Mouse (Mus musculus) right cerebral cortex, adult 18-20 months (tissue): ENCODE data around the gene Cyp2w1.

Experiments used
- DNase-seq: peaks from one replicate; pipeline ENCODE4 v3.0.0; 2022; ENCODE audit warnings: mixed read lengths

Gene Cyp2w1

DNA sequence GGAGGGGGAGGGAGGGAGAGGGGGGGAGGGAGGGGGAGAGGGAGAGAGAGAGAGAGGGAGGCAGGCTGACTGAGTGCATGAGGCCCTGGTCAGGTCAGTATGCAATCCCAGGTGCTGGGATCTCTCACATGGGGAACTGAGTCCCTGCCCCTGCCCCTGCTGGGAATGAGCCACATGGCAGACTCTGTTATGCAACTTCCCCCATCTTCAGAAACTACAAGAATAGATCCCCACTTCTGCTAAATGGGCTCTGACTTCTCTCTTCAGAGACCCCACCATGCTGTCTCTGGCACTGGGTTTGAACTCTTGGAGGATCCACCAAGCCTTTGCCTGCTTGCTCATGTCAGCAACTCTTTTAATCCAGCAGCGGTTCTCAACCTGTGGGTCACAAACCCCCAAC is 13.4 kb downstream of the Cyp2w1 start:
- no peak for DNase-seq

DNA sequence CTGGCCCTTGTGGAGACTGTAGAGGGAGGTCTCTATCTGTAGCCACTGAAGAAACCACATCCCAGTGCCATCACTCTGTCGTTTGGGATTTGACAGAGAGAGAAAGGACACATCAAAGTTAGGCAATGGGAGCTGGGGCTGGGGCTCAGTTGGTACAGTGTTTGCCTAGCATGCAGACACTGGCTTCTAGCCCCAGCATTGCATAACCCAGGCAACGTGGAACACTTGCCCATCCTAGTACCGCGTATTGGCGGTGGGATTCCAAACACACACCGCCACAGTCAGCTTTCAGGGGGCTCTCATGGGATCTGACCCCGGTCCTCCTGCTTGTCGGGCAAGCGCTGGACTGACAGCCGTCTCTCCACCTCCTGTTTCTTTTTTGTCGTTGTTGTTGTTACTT is 14.1 kb downstream of the Cyp2w1 start:
- no peak for DNase-seq

DNA sequence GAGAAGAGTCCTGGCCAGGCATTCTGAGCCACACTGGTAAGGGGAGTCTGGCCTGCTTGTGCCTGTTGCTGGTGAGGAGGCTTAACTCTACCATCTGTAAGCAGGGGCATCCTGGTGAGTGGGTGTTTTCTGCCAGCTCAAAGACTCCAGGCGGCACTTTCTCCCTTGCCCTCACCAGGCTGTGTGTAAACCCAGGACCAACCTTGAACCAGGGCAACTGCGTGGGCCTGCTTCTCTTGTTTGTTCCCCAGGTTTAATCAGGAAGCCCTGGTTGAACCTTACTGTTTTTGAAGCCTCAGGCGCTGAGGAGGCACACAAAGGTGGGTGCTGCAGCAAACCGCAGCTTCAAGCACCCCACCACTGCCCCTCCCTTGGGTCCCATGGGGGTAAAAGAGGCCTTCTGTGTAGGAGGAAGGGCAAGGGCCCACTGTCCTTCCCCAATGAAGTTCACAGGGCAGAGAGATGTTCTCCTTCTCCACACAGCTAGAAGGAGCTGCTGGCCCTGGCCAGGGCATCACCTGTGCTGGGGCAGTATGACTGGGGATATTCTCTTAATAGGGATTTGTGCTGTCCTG is 15.6 kb downstream of the Cyp2w1 start:
- DNase-seq, result no peak

DNA sequence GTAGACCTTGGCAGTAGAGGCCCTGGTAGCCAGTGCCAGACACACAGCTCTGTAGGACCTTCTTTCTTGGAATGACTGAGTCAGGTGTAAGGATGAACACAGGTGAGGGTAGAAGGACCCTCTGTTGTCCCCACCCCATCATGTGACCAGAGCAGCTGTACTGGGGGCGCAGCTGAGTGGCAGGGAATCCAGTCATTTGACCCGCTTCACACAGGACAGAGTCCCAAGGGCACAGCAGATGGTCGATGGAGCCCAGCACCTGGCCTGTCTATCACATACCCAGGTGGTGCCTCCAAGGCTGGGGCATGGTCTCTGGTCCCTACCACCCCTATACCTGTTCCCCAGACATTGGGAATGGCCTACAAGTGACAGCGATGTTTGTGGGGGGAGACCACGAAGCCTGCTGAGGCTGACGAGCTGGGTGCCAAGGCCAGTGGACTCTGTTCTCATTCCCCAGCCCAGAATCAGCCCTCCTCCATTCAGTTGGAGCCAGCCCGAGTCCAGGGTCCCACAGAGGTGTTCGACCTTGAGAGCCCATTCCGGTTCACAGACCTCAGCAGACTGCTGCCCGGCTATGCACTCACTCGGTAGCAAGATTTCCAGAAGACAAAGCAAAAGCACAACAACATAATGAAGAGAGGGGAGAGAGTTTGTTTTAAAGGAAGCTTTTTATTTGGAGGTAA is 16.4 kb downstream of the Cyp2w1 start:
- no peak for DNase-seq

DNA sequence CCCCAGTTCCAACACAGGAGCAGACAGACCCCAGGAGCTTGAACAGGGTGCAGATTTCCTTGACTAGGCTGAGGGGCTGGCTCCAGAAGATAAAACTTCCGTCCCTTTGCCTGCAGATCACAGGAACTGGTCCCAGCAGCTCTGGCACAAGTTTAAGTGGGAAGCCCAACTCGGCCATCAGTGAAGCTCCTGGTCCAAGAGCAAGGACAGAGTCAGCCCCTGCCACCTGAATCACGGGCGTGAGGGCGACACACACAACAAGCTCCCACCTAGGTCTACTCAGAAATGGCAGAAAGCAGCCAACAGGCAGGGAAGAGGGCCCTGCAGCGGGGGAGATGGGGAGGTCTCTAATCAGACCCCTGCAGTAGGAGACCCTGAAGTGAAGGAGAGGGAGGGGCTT is 17.9 kb downstream of the Cyp2w1 start:
- DNase-seq, result no peak

DNA sequence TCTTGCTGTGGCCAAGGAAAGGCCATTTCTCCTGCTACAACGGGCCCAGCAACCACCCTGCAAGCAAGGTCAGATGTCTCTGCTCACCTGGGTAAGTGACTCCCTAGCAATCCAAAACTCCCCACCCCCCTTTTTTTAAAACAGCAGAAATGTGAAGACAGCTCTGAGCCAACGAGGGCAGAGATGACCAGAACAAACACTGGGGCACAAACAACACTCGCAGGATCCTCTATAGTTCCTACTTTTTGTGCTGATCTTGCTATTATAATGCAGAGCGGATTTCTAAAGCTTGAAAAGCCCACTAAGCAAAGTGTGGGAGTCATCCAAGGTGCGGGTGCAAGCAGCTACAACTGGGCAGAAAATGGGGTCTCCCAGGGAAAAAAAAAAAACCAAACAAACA is 18.7 kb downstream of the Cyp2w1 start:
- no peak for DNase-seq

DNA sequence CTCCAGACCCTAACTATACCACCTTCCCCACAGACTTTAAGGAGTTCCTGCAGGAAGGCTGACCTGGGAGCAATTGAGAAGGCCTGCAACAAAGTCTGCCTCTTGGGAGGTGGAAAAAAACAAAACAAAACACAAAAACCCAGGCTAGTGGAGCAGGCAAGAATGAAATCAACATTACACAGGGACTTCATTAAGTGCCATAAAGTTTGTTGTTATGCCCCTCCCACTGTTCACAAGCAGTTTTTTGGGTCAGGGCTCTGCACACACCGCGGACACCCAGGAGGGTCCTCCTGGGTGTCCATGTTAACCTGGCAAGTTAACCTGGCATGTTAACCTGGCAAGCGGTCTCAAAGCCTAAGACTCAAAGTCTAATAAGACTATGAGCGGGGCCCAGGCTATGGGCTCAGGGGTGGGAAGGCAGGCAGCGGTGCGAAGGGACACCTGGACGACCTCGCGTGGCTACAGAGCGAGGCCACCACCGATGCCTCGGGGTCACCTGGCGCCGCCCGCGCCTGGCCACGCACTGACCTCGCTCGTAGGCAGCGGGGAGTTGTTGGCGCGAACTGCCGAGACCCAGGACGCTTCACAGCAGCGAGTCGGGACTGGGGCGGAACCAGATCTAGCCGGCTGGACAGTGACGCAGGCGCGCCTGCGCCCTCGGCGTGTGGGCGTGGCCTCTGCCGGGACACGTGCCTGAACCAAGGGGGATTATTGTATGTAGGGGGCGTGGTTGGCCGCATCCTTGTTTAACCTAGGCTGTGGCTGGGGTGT is 19.4 kb downstream of the Cyp2w1 start:
- DNase-seq, result peak; percentile 91

DNA sequence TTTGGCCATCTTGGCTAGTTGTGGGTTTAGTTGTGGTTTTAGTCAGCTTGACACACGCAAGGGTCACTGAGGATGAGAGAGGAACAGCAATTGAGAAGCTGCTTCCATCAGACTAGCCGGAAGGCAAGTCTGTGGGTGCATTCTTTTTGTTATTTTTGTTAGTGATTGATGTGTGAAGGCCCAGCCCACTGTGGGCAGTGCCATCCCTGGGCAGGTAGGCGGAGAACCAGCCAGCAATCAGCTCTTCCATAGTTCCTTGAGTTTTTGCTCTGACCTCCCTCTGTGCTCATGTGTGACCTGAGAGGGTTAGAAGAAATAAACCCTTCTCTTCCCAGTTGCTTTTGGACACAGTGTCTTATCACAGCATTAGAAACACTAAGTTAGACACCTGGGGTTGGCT is 20.7 kb downstream of the Cyp2w1 start:
- no peak for DNase-seq

DNA sequence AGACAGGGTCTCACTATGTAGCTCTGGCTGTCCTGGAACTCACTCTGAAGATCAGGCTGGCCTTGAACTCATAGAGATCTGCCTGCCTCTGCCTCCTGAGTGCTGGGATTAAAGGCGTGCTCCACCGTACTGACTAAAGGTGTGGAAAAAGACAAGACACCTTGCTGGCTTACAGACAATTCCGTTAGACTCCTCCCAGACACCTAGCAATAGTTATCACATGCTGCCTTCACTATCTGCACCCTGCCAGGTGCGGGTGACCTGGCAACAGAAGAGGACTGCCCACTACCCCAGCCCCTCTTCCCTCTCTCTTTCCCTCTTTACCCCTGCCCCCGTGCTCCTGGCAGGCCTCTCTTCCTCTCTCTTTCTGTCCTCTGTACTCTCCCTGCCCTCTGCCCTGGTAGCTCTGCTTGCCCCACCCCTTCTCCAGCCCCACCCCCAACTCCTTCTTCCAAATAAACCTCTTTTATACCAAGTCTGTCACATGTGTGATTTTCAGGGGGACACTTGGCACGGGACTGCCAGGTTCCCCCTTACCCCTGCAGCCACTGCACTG is 21.6 kb downstream of the Cyp2w1 start:
- DNase-seq, result no peak

DNA sequence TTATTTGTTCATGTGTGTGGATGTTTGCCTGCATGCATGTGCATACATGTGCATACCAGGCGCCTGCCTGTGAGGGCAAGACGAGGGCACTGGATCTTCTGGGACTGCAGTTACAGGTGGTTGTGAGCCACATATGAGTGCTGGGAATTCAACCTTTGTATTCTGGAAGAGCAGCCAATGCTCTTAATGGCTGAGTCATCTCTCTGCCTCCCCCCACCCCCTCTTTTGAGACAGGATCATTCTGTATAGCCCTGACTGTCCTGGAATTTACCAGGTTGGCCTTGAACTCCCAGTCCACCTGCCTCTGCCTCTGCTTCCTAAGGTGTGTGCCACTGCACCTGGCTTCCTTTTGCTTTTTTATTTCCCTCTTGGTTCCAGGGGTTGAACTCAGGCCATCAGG is 22.4 kb downstream of the Cyp2w1 start:
- DNase-seq, result no peak

DNA sequence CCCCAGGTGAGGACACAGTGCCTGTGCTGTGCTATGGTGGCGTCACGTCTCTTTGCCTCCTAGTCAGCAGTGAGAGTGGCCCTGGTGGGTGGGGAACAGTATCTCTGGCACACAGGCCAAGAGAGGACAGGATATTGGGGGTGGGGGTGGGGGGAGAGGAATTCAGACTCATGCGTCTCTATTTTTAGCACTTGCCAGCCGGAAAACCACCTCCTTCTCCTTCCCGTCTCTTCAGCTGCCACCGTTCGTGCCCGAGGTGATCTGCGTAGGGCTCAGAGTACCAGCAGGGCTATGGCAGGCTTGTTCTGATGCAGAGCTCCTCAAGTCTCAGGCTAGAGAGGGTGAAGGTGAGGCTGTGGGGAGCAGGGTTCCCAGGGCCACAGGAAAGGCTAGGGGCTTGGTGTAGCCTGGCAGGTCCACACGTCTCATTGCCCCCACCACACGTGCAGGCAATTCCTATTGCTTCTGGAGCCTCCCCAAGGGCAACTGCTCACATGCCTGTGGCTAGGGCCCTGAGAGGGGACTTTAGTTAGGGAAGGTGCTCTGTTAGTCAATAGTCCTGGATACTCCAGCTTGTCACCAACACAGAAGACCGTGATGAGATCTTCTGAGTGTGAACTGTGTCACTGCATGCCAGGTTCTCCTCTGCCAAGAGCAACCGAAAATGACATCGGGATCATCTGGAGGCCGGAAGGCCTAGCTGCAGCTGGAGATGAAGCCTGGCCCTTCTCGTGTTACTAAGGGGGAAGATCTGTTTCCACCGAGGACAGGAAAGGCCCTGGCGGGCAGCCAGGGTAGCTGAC is 25.3 kb downstream of the Cyp2w1 start, which contains the start of gene Gpr146:
Gene Gpr146, plus strand, starts transcription at position 230 of the 803 bp plus-strand sequence.
- no peak for DNase-seq

DNA sequence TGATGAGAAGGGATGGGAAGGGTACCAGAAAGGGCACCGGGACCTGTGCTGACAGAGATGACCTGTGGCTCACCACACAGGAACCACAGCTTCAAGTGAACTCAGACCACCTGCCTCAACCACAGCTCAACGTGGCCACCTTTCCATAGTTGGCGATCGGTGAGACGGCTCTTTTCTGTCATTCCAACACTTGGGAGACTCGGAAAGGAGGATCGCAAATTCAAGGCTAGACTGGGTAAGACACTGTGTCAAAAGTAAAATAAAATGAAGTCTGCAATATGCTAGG is 25.8 kb downstream of the Cyp2w1 start:
- DNase-seq, result no peak

DNA sequence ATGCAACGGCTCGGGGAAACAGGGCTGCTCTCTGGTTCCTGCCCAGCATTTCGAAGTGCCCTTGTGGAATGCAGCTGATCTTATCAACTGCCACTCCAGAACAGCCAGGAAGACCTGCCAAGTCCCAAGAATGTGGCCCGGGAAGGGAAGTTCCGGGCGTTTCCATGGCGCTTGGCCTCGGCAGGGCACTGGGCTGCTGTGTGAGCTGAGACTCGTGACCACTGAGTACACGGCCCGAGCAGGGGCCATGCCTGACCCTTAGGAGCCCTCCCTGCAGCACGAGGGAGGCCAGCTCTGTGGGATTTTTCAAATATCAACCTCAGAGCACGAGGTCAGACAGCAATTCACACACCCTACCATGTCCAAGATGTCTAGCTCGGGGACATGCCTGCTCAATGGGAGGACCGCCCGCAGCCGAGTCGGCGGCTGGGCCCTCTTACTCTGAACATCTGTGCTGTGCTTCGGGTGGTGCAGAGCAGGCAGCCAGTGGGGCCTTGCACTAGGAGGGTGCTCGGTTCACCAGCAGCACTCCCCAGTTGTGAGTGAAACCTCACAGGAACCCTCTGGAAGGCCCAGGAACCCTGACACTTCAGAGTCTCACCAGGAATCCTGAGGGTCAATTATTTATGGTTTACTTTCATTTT is 26.7 kb downstream of the Cyp2w1 start:
- no peak for DNase-seq

DNA sequence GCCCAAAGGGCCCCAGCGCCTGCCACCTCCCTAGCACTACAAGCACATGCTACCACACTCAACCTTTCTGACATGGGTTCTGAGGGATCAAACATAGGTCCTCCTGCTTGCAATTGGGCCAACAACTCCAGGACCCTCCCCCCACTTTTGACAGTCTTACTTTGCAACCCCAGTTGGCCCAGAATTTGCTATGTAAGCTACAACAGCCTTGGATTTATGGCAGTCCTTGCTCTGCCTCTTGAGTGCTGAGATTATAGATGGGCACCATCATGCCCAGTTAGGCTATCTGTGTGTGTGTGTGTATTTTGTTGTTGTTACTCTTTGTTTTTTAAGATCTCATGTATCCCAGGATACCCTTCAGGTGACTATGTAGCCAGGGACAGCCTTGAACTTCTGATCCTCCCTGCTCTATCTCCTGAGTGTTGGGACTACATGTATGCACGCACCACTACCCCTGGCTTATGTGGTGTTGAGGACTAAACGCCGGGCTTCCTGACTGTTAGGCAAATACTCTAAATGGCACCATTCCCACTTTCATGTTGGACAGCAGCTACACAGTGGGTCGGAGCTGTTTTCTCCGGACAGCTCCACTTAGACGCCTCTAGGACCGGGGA is 27.5 kb downstream of the Cyp2w1 start:
- DNase-seq, result no peak

DNA sequence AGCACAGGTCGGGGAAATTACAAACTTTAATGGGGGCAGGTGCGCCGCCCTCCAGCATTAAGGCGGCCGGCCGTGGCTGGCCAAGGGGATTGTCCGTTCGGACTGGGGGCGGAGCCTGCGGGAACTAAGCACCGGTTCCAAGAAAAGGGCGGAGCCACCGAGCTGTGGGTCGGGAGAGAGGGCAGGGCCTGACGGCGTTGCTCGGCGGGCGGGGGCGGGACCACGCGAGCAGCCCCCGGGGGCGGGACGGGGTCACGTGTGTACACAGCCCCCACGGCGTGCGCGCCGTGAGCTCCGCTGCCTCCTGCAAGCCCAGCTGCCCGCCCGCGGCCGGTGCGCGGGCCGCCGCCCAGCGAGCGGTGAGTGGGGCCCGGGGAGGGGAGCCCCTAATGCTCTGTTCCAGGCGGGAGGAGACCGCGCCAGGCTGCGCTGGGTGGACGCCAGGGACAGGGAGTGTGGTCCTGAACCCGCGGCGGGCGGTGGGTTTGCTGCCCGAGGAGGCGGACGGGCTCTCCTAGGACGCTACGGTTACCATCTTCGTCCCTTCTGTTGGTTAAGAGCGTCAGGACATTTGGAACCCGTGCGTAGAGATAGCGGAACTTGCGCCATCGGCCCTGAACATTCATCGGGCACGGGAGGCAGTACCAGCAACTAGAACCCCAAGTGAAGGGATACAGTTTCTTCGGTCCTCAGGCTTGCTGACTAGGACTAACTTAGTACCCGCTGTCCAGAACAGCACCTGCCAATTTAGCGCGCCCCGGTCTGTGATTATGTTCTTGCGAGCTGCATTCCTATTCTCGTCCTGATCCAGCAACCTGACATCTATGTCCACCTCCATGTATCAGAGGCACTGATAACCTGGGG is 28.2 kb downstream of the Cyp2w1 start:
- DNase-seq, result peak; percentile 91

DNA sequence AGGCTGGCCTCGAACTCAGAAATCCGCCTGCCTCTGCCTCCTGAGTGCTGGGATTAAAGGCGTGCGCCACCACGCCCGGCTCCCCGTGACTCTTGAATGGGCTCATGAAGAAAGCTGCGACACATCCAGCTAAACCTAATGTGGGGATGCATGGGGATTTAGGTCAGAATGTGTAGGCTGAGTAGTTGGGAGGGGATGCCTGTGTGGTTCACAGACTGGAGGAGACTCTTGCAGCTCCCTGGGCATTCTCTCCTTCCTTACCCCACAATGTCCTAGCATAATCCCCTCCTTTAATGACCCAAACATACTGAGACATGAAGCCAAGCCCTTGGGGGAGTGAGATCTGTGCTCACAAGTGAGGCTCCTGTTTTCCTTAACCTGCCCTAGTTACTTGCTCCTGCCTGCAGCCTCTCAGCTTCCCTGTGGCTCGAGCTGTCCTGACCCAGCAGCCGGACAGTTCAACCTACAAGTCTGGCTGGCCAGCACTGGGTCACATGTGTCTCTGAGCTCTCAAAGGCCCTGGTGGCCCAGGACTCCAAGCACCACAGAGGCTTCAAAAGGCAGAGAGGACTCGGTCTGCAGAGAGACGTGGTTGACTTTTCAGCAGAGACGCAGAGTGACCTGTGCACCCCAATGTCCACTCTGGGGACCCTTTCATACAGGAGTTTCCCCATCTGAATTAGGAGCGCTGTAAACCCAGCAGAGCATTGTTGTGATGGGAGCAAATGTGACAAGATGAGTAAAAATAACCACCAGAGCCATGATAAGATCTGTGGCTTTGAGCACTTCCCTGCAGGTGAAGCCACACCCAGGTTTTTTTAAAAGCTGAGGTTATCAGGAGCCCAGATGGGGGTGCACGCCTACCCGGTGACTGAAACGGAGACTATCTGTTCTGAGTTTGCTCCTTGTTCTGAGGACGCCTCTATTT is 29.4 kb downstream of the Cyp2w1 start:
- no peak for DNase-seq

DNA sequence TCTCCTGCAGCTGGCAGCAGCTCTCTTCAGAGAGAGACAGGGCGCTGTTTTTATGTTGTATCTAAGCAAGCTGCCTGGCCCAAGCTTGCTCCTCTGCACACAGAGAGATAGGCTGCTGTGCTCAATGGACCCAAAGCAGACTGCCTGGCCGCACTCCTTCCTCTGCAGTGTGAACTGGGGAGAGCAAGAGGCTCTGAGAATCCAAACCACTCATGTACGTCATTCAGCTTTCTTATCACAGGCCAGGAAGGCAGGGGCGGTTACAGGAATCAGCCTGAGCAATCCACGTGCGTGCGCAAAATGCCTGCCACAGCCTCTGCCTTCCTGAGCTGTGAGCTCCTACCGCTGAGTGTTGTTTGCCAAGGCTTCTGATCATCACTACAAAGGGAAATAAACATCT is 30.3 kb downstream of the Cyp2w1 start:
- DNase-seq, result peak; percentile 82

DNA sequence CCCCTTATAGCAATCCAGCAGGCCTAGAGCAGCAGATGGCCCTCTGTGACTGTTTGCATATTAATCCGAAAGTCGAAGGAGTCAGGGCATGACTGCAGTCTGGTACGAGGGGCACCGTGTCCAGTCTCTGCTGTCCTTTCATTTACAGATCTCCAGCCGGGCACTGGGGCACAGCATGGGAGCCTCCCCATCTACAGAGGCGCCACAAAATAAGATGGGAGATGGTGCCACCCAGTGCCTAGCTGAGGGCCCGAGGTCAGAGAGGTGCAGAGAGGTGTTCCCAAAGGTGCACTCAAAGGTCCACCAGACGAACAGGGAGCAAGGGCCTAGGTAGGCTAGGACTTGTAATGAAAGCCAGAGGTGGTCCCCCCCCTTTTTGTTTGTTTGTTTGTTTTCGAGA is 30.8 kb downstream of the Cyp2w1 start:
- no peak for DNase-seq

DNA sequence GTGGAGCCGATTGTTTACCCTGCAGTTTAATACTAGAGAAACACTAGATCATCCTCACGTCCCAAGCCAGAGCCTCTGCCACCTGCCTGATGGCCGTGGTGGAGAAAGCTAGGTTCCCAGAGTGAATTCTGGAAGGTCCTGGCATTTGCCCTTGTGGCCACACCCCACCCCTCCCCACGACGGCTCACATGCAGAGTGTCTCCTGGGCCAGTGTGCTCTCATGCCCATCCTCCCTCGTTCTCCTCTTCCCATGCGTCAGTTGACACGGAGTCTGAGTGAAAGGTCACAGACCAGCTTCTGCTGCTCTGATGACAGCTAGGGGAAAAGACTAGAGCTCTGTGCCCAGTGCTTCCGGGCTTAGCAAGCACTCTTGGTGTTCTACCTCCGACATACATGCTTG is 32.1 kb downstream of the Cyp2w1 start:
- no peak for DNase-seq

DNA sequence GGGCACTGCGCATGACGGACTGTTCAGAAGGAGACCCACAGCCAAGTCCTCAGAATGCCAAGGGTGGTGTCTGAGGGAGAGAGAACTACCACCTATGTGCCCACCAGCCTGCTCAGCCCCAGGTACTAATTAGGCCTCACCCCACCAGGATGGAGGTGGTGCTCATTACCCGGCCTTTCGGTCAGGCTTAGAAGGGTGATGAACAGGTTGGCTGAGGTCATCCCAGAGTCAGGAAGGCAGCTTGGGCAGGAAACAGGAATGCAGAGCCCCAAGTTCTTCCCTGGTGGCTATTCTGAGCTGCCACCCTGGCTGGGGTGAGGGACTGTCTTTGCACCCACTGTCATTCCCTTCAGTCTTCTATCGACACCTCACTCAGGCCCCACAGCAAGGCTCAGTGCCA is 33.6 kb downstream of the Cyp2w1 start:
- no peak for DNase-seq
